Mouse (Mus musculus) kidney, adult 2 months (tissue): ENCODE measurements at regions not wholly inside any gene's neighbourhood (a gene's known extent, or its start where the extent isn't known, plus 50 kb on each side); places are given as distances from the start of the nearest gene placed in this dataset.

Experiments used
- CTCF ChIP-seq: fragments of 200-500 bp; conservative IDR thresholded peaks from 2 replicates; pipeline ENCODE4 v1.5.1; 2011; ENCODE audit warnings: low read depth, mild to moderate bottlenecking, control low read depth, low read length, moderate library complexity, mixed read lengths; ENCODE audit not compliant: insufficient read depth, insufficient read length
- POLR2A ChIP-seq: fragments of 200-500 bp; IDR thresholded peaks from one replicate; pipeline ENCODE4 v1.6.1; 2011; ENCODE audit warnings: low read depth, low read length, control low read depth

GRCm38 (mm10) chr4:21170734-21171133, 515.0 kb downstream of the Prdm13 start:
- no peak for TF ChIP-seq CTCF
- no peak for TF ChIP-seq POLR2A
